Mouse (Mus musculus): ENCODE results near the gene Dut. TPM values are rescaled to one million over a fixed set of nuclear protein-coding genes. Genes with fewer than 3 reads are reported as not detected.
A peak's percentile ranks its signal among the peaks of the same experiment; 100 is the strongest.

Dut gene
- total and polyA plus RNA-seq, 3 experiments, result 146 to 331 (median 276) TPM

GRCm38 (mm10) chr2:125255886-125256285 is 8.9 kb downstream of the Dut start:
- no peak for TF ChIP-seq USF2 (IDR thresholded peaks at IDR 0.05; ENCODE audit: borderline replicate concordance in 1 of 2, insufficient read depth in 1 of 2, low read depth in 1 of 2, low read length in 2 of 2)
- TF ChIP-seq ZC3H11A (IDR thresholded peaks at IDR 0.05; ENCODE audit: low read depth, low read length), result no peak
- no peak for TF ChIP-seq RCOR1 (IDR thresholded peaks at IDR 0.05; ENCODE audit: low read depth, low read length)
- no peak for TF ChIP-seq RAD21 (IDR thresholded peaks at IDR 0.05; ENCODE audit: low read depth, low read length)
- TF ChIP-seq TBP (IDR thresholded peaks at IDR 0.05; ENCODE audit: low read depth, low read length), result no peak
- H3K36me3 ChIP-seq (ENCODE audit: control insufficient read depth in 1 of 2, insufficient read depth in 2 of 2, low read length in 2 of 2), result peaks cover 32 to 39% of the 10 kb centered on the region in 2 experiments
- peaks cover 0 to 5% of the 10 kb centered on the region in 2 experiments; a peak in 2 of 4 replicates for H3K4me1 ChIP-seq (ENCODE audit: control insufficient read depth in 1 of 2, insufficient read depth in 2 of 2, low read length in 2 of 2)
- no peak overlapping the region for H3K9ac ChIP-seq (ENCODE audit: control insufficient read depth, low read depth, low read length, poor library complexity, severe bottlenecking)
- no peak overlapping the region for H3K27ac ChIP-seq (ENCODE audit: control insufficient read depth, low read depth, low read length)
- no peak for DNase-seq (ENCODE audit: low read depth, low spot score)
- H3K27me3 ChIP-seq (ENCODE audit: control insufficient read depth in 1 of 2, insufficient read depth in 2 of 2, low read length in 2 of 2), result no peaks in the 10 kb centered on the region
- H3K79me2 ChIP-seq (ENCODE audit: control insufficient read depth, insufficient read depth, low read length, poor library complexity), result peaks cover 27% of the 10 kb centered on the region
- H3K4me3 ChIP-seq (ENCODE audit: control insufficient read depth in 1 of 2, insufficient read depth in 1 of 2, low read depth in 2 of 2, low read length in 2 of 2), result no peak overlapping the region
- H3K9me3 ChIP-seq (replicated peaks; ENCODE audit: insufficient read depth, low read length), result no peaks in the 10 kb centered on the region

GRCm38 (mm10) chr2:125259230-125260120 is 12.5 kb downstream of the Dut start:
- peaks cover 1% of the 10 kb centered on the region; the same call in 1 of the 2 replicates for H3K79me2 ChIP-seq (ENCODE audit: control insufficient read depth, insufficient read depth, low read length, poor library complexity)
- peaks cover 10 to 18% of the 10 kb centered on the region in 2 experiments for H3K36me3 ChIP-seq (ENCODE audit: control insufficient read depth in 1 of 2, insufficient read depth in 2 of 2, low read length in 2 of 2)
- peak; percentile 67 for DNase-seq (ENCODE audit: low read depth, low spot score)
- H3K4me3 ChIP-seq (ENCODE audit: control insufficient read depth in 1 of 2, insufficient read depth in 1 of 2, low read depth in 2 of 2, low read length in 2 of 2), result no peak overlapping the region
- H3K27me3 ChIP-seq (ENCODE audit: control insufficient read depth in 1 of 2, insufficient read depth in 2 of 2, low read length in 2 of 2), result no peaks in the 10 kb centered on the region
- H3K4me1 ChIP-seq (ENCODE audit: control insufficient read depth in 1 of 2, insufficient read depth in 2 of 2, low read length in 2 of 2), result no peaks in the 10 kb centered on the region; a peak in 2 of 4 replicates
- H3K27ac ChIP-seq (ENCODE audit: control insufficient read depth, low read depth, low read length), result no peak overlapping the region
- H3K9me3 ChIP-seq (replicated peaks; ENCODE audit: insufficient read depth, low read length), result no peaks in the 10 kb centered on the region
- no peak overlapping the region for H3K9ac ChIP-seq (ENCODE audit: control insufficient read depth, low read depth, low read length, poor library complexity, severe bottlenecking)
- TF ChIP-seq GATA1 (IDR thresholded peaks at IDR 0.05; ENCODE audit: low read depth, low read length), result no peak
- no peak for TF ChIP-seq TAL1 (IDR thresholded peaks at IDR 0.05; ENCODE audit: low read length)
- no peak for TF ChIP-seq EP300 (IDR thresholded peaks at IDR 0.05; ENCODE audit: low read depth in 1 of 2, low read length in 2 of 2)
- TF ChIP-seq MYB (IDR thresholded peaks at IDR 0.05; ENCODE audit: low read depth, low read length), result peak; percentile 4; the same call in 1 of the 2 replicates
- TF ChIP-seq ETS1 (IDR thresholded peaks at IDR 0.05; ENCODE audit: low read depth, low read length), result no peak
- TF ChIP-seq NRF1 (IDR thresholded peaks at IDR 0.05; ENCODE audit: insufficient read depth, low read depth, low read length, poor library complexity, severe bottlenecking), result no peak
- no peak for TF ChIP-seq ZNF384 (IDR thresholded peaks at IDR 0.05; ENCODE audit: low read depth, low read length)
- no peak for TF ChIP-seq MXI1 (IDR thresholded peaks at IDR 0.05; ENCODE audit: low read depth, low read length)
- no peak for TF ChIP-seq TCF12 (IDR thresholded peaks at IDR 0.05; ENCODE audit: low read depth, low read length)
- TF ChIP-seq ZKSCAN1 (IDR thresholded peaks at IDR 0.05; ENCODE audit: low read depth, low read length), result no peak
- no peak for TF ChIP-seq POLR2A (IDR thresholded peaks at IDR 0.05; ENCODE audit: control insufficient read depth in 1 of 2, insufficient read depth in 1 of 2, low read depth in 1 of 2, low read length in 2 of 2, poor library complexity in 1 of 2)
- 0 out of 2 replicates have a peak, but pooled peaks have one; percentile 61 for TF ChIP-seq ZMIZ1 (IDR thresholded peaks at IDR 0.05; ENCODE audit: low read depth, low read length)
- no peak for TF ChIP-seq RCOR1 (IDR thresholded peaks at IDR 0.05; ENCODE audit: low read depth, low read length)
- no peak for TF ChIP-seq NELFE (IDR thresholded peaks at IDR 0.05; ENCODE audit: low read depth, low read length)
- no peak for TF ChIP-seq KAT2A (conservative IDR thresholded peaks at IDR 0.05; ENCODE audit: low read depth, low read length)
- TF ChIP-seq MYC (IDR thresholded peaks at IDR 0.05; ENCODE audit: low read depth, low read length), result no peak
- TF ChIP-seq MAX (IDR thresholded peaks at IDR 0.05; ENCODE audit: low read length), result no peak
- no peak for TF ChIP-seq MAFK (IDR thresholded peaks at IDR 0.05; ENCODE audit: borderline replicate concordance, low read depth, low read length)
- no peak for TF ChIP-seq UBTF (IDR thresholded peaks at IDR 0.05; ENCODE audit: borderline replicate concordance, insufficient read depth, low read depth, low read length)
- TF ChIP-seq USF1 (IDR thresholded peaks at IDR 0.05; ENCODE audit: low read depth, low read length), result no peak
- TF ChIP-seq USF2 (IDR thresholded peaks at IDR 0.05; ENCODE audit: borderline replicate concordance in 1 of 2, insufficient read depth in 1 of 2, low read depth in 1 of 2, low read length in 2 of 2), result no peak
- peak; percentile 47 for TF ChIP-seq RAD21 (IDR thresholded peaks at IDR 0.05; ENCODE audit: low read depth, low read length)
- no peak for TF ChIP-seq POLR2AphosphoS5 (IDR thresholded peaks at IDR 0.05; ENCODE audit: borderline replicate concordance, low read depth, low read length)
- TF ChIP-seq ZC3H11A (IDR thresholded peaks at IDR 0.05; ENCODE audit: low read depth, low read length), result no peak
- no peak for TF ChIP-seq CHD1 (IDR thresholded peaks at IDR 0.05; ENCODE audit: low read depth, low read length)
- TF ChIP-seq ELF1 (IDR thresholded peaks at IDR 0.05; ENCODE audit: low read depth, low read length), result no peak
- peak; percentile 55 to 69 (median 62) for TF ChIP-seq CTCF (IDR thresholded peaks at IDR 0.05 in 2 of 3, conservative IDR thresholded peaks at IDR 0.05 in 1 of 3; ENCODE audit: control insufficient read depth in 1 of 3, insufficient read depth in 1 of 3, low read depth in 2 of 3, low read length in 3 of 3, poor library complexity in 1 of 3, severe bottlenecking in 1 of 3)
